Mouse (Mus musculus): ENCODE measurements around the gene Hspg2.
"Not testable (repeated sequence)": the region's sequence is repeated elsewhere in the genome, so short reads cannot be mapped to it uniquely, and the experiment has no call there.

Gene Hspg2

GRCm38 (mm10) chr4:137569873-137570272 lies 101.3 kb downstream of the Hspg2 start:
- DNase-seq (ENCODE audit: low spot score in 2 of 2): no peak

GRCm38 (mm10) chr4:137574469-137574868 lies 105.9 kb downstream of the Hspg2 start, which contains the start of gene Ldlrad2:
TSS of gene Ldlrad2 (minus strand) at chr4:137574569.
- no peak for DNase-seq (ENCODE audit: low spot score in 2 of 2)

- no peak for DNase-seq (ENCODE audit: low spot score in 2 of 2)
Observed at GRCm38 (mm10) chr4:137577486-137577885, 108.9 kb downstream of the Hspg2 start.

DNA sequence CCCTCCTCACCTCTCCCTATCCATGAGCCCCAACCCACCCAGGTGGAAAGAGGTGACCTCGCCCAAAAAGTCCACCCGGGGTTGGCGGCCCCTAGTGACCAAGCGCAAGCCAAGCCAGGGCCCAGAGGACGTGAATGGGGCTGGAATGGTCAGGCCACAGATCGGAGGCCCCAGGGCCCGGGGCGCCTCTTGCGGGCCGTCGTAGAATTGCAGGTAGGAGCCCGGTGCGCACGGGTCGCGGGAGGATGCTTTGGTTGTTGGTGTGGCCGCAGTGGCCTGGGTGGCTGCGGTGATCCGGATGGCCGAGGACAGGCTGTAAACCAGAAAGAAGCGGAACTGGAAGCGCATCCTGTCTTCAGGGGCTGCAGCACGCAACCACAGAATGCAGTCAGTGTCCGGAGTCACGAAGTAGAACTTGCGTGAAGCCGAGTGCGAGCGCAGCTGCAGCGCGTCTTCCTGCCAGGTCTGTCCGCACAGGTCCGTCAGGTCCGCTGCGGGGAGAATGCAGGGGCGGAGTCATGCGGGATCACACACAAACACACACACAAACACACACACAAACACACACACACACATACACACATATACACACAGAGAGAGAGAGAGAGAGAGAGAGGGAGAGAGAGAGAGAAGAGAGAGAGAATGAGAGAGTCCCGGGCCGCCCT lies 109.7 kb downstream of the Hspg2 start:
- peak in 1 of 2 experiments; percentile 26 for DNase-seq (ENCODE audit: low spot score in 2 of 2)

- DNase-seq (ENCODE audit: low spot score in 2 of 2): no peak
Observed at GRCm38 (mm10) chr4:137579789-137580188, 111.2 kb downstream of the Hspg2 start.

DNA sequence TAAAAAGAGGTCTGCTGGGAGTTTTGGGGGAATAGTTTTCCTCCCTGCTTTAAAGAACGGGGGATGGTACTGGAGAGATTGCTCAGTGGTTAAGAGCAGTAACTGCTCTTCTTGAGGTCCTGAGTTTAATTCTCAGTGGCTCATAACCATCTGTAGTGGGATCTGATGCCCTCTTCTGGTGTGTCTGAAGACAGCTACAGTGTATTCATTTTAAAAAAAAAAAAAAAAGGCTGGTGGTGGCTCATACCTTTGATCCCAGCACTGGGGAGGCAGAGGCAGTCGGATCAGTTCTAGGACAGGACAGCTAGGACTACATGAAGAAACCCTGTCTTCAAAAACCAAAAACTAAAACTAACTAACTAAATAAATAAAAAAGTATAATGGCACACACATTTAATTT lies 111.7 kb downstream of the Hspg2 start:
- no peak for DNase-seq (ENCODE audit: low spot score in 2 of 2)

GRCm38 (mm10) chr4:137581815-137582214 lies 113.2 kb downstream of the Hspg2 start:
- DNase-seq (ENCODE audit: low spot score in 2 of 2): no peak

- DNase-seq (ENCODE audit: low spot score in 2 of 2): not testable (repeated sequence)
Observed at GRCm38 (mm10) chr4:137589095-137589494, 120.5 kb downstream of the Hspg2 start.

GRCm38 (mm10) chr4:137589586-137589985 lies 121.0 kb downstream of the Hspg2 start:
- no peak for DNase-seq (ENCODE audit: low spot score in 2 of 2)

- DNase-seq (ENCODE audit: low spot score in 2 of 2): no peak
Observed at GRCm38 (mm10) chr4:137590961-137591360, 122.4 kb downstream of the Hspg2 start.

GRCm38 (mm10) chr4:137593601-137594495 lies 125.3 kb downstream of the Hspg2 start, which contains the start of gene Usp48:
TSS of gene Usp48 (plus strand) at chr4:137593755.
- DNase-seq (ENCODE audit: low spot score in 2 of 2): peak; percentile 98 to 99

GRCm38 (mm10) chr4:137594496-137595270 lies 126.1 kb downstream of the Hspg2 start:
- DNase-seq (ENCODE audit: low spot score in 2 of 2): peak in 1 of 2 experiments; percentile 21

DNA sequence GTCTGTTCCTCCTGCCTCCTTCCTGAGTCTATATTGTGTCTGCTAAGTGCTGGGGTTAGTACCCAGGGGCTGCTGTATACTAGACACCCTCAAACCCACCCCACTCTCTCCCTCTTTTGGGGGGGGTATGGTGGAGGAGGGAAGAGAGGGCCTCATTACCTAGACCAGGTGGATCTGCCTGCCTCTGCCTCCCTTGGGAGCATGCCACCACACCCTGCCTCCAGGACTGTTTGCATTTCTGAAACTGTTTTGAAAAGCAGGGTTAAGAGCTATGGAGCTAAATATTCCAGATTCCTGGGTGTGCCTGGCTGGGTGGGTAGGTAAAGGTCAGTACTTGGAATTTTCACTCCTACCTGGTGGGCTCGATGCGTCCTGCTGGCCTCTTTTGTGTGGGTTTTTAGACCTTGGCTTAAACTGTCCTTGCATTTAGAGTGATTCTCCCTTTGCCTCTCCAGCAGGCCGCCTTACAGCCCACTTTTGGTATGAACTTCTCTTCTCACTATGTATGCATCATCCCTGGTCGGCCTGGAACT lies 128.6 kb downstream of the Hspg2 start:
- no peak for DNase-seq (ENCODE audit: low spot score in 2 of 2)

- no peak for DNase-seq (ENCODE audit: low spot score in 2 of 2)
Observed at GRCm38 (mm10) chr4:137598577-137598976, 130.0 kb downstream of the Hspg2 start.

- no peak for DNase-seq (ENCODE audit: low spot score in 2 of 2)
Observed at GRCm38 (mm10) chr4:137603449-137604171, 135.0 kb downstream of the Hspg2 start.

- DNase-seq (ENCODE audit: low spot score in 2 of 2): no peak
Observed at GRCm38 (mm10) chr4:137607023-137607422, 138.5 kb downstream of the Hspg2 start.

- no peak for DNase-seq (ENCODE audit: low spot score in 2 of 2)
Observed at GRCm38 (mm10) chr4:137609281-137609680, 140.7 kb downstream of the Hspg2 start.

- no peak for DNase-seq (ENCODE audit: low spot score in 2 of 2)
Observed at GRCm38 (mm10) chr4:137609702-137610101, 141.1 kb downstream of the Hspg2 start.

- DNase-seq (ENCODE audit: low spot score in 2 of 2): no peak
Observed at GRCm38 (mm10) chr4:137610256-137610655, 141.7 kb downstream of the Hspg2 start.

Measured in frontal cortex, postnatal 14 days (tissue).